Mouse (Mus musculus) embryonic facial prominence, embryonic 14.5 days (tissue): ENCODE results near the gene Cct3. TPM values are rescaled to one million over a fixed set of nuclear protein-coding genes. Genes with fewer than 3 reads are reported as not detected.
"Not testable (repeated sequence)": the region's sequence is repeated elsewhere in the genome, so short reads cannot be mapped to it uniquely, and the experiment has no call there.

Experiments
- ATAC-seq: fragments of 200-750 bp; cut with Nextera tagmentation; 2 replicates; pipeline ENCODE4 v1.8.0; 2017; ENCODE audit warnings: low read depth, moderate number of reproducible peaks, moderate TSS enrichment
- DNase-seq: peaks from one replicate; pipeline ENCODE4 v3.0.0-alpha.2; 2015; ENCODE audit warnings: low spot score
- H3K27ac ChIP-seq: fragments of 300-500 bp; sonication (generic); replicated peaks from 2 replicates; pipeline ENCODE4 v1.5.1; 2014; ENCODE audit warnings: low read depth, mild to moderate bottlenecking, low read length, moderate library complexity
- H3K27me3 ChIP-seq: fragments of 300-500 bp; sonication (generic); replicated peaks from 2 replicates; pipeline ENCODE4 v1.6.1; 2014; ENCODE audit warnings: low read length; ENCODE audit not compliant: control insufficient read depth, insufficient read depth
- H3K36me3 ChIP-seq: fragments of 300-500 bp; sonication (generic); 2 replicates; pipeline ENCODE4 v1.6.1; 2014; ENCODE audit warnings: low read length, mixed read lengths; ENCODE audit not compliant: control insufficient read depth, insufficient read depth
- H3K4me1 ChIP-seq: fragments of 300-500 bp; sonication (generic); 2 replicates; pipeline ENCODE4 v1.6.1; 2014; ENCODE audit warnings: antibody characterized with exemption, low read length; ENCODE audit not compliant: control insufficient read depth, insufficient read depth
- H3K4me2 ChIP-seq: fragments of 300-500 bp; sonication (generic); 2 replicates; pipeline ENCODE4 v1.6.1; 2014; ENCODE audit warnings: low read depth, mild to moderate bottlenecking, low read length, moderate library complexity, mixed read lengths
- H3K4me3 ChIP-seq: fragments of 300-500 bp; sonication (generic); 2 replicates; pipeline ENCODE4 v1.5.1; 2014; ENCODE audit warnings: low read depth, mild to moderate bottlenecking, low read length
- H3K9ac ChIP-seq: fragments of 300-500 bp; sonication (generic); 2 replicates; pipeline ENCODE4 v1.6.1; 2014; ENCODE audit warnings: low read depth, mild to moderate bottlenecking, low read length, moderate library complexity, mixed read lengths
- H3K9me3 ChIP-seq: fragments of 300-500 bp; sonication (generic); 2 replicates; pipeline ENCODE4 v1.6.1; 2016; ENCODE audit warnings: low read length; ENCODE audit not compliant: control insufficient read depth
- WGBS: fragments of 180-500 bp; shearing (Covaris S2); extraction: QIAGEN DNeasy Blood & Tissue Kit; methylation state at CpG from one replicate; pipeline ENCODE4 v1.1.7; 2014; 5-methylcytosine and 5-hydroxymethylcytosine counted together
- polyA plus RNA-seq: library from polyadenylated mRNA; unstranded; fragments of >200 nt; fragmentation: Nextera tagmentation; extraction: Ambion mirVana; gene quantifications from 2 replicates; pipeline ENCODE4 v1.2.1, GENCODE M21; 2014

Cct3 gene
- polyA plus RNA-seq, 1 experiment from 2014 or later, result 492 TPM

- not testable (repeated sequence) for H3K27ac ChIP-seq, H3K4me2 ChIP-seq, H3K4me1 ChIP-seq, DNase-seq, H3K9me3 ChIP-seq, H3K9ac ChIP-seq, H3K4me3 ChIP-seq, H3K36me3 ChIP-seq, ATAC-seq
- peaks cover 16% of the 10 kb centered on the region for H3K27me3 ChIP-seq
- WGBS, result 77% methylated on average over 7 of the region's 7 CpGs
Measured at GRCm38 (mm10) chr3:88368511-88368910, 71.6 kb downstream of the Cct3 start.

Other genes with a start within 250 kb of the Cct3 start
- gene Naxe, start 238.6 kb upstream of the Cct3 start, polyA plus RNA-seq, result 179 and 193 TPM in 2 replicates
- gene Ttc24, start 218.8 kb upstream of the Cct3 start, polyA plus RNA-seq, result 0.17 and 0.31 TPM in 2 replicates
- 16.2 and 21.0 TPM in 2 replicates for gene Iqgap3, start 215.1 kb upstream of the Cct3 start, polyA plus RNA-seq
- 36.8 and 41.7 TPM in 2 replicates for gene Mef2d, start 154.7 kb upstream of the Cct3 start, polyA plus RNA-seq
- 4.1 and 7.6 TPM in 2 replicates for gene Rhbg, start 42.4 kb upstream of the Cct3 start, polyA plus RNA-seq
- gene Gm38392, start 9.9 kb upstream of the Cct3 start, polyA plus RNA-seq, result not detected in 2 replicates
- 9.8 and 11.1 TPM in 2 replicates for gene Tsacc, start 117 bp upstream of the Cct3 start, polyA plus RNA-seq
- 127 and 131 TPM in 2 replicates for gene Glmp, start 27.9 kb downstream of the Cct3 start, polyA plus RNA-seq
- gene Tmem79, start 39.0 kb downstream of the Cct3 start, polyA plus RNA-seq, result 9.9 and 12.7 TPM in 2 replicates
- gene Smg5, start 39.1 kb downstream of the Cct3 start, polyA plus RNA-seq, result 31.3 and 33.6 TPM in 2 replicates
- 7.3 and 9.2 TPM in 2 replicates for gene Paqr6, start 67.5 kb downstream of the Cct3 start, polyA plus RNA-seq
- 1.5 and 4.6 TPM in 2 replicates for gene Bglap3, start 75.6 kb downstream of the Cct3 start, polyA plus RNA-seq
- gene Bglap2, start 81.6 kb downstream of the Cct3 start, polyA plus RNA-seq, result 6.5 and 27.0 TPM in 2 replicates
- 7.9 and 33.0 TPM in 2 replicates for gene Bglap, start 87.3 kb downstream of the Cct3 start, polyA plus RNA-seq
- 87.0 and 99.7 TPM in 2 replicates for gene Pmf1, start 113.2 kb downstream of the Cct3 start, polyA plus RNA-seq
- 18.1 and 21.4 TPM in 2 replicates for gene Slc25a44, start 128.0 kb downstream of the Cct3 start, polyA plus RNA-seq
- gene Sema4a, start 164.1 kb downstream of the Cct3 start, polyA plus RNA-seq, result 9.5 and 10.1 TPM in 2 replicates
- gene Lmna, start 212.8 kb downstream of the Cct3 start, polyA plus RNA-seq, result 426 and 482 TPM in 2 replicates
- gene Mex3a, start 235.3 kb downstream of the Cct3 start, polyA plus RNA-seq, result 21.5 and 24.7 TPM in 2 replicates